Mouse (Mus musculus) bone marrow, adult 2 months (tissue): ENCODE measurements at regions not wholly inside any gene's neighbourhood (a gene's known extent, or its start where the extent isn't known, plus 50 kb on each side); places are given as distances from the start of the nearest gene placed in this dataset.

Experiments used
- H3K27ac ChIP-seq: fragments of 200-500 bp; 2 replicates; pipeline ENCODE4 v1.5.1; 2012; ENCODE audit warnings: low read depth, mild to moderate bottlenecking, control low read depth, inconsistent platforms, low read length; ENCODE audit not compliant: control insufficient read depth, poor library complexity, insufficient read depth
- H3K4me1 ChIP-seq: fragments of 200-500 bp; 2 replicates; pipeline ENCODE4 v1.6.1; 2011; ENCODE audit warnings: low read length; ENCODE audit not compliant: control insufficient read depth, insufficient read depth
- H3K4me3 ChIP-seq: fragments of 200-500 bp; replicated peaks from 2 replicates; pipeline ENCODE3; 2011; ENCODE audit warnings: mild to moderate bottlenecking, low read depth, low read length, control low read depth; ENCODE audit not compliant: control insufficient read depth
- CTCF ChIP-seq: fragments of 200-500 bp; IDR thresholded peaks from 2 replicates; pipeline ENCODE4 v1.5.1; 2011; ENCODE audit warnings: low read length, control low read depth; ENCODE audit not compliant: control insufficient read depth, insufficient read depth
- POLR2A ChIP-seq: fragments of 200-500 bp; IDR thresholded peaks from 2 replicates; pipeline ENCODE4 v1.6.1; 2011; ENCODE audit warnings: low read depth, mild to moderate bottlenecking, control low read depth, low read length, borderline replicate concordance; ENCODE audit not compliant: control insufficient read depth
- WGBS: fragments of 180-500 bp; shearing (Covaris S2); methylation state at CpG from one replicate; pipeline ENCODE4 v1.1.7; 2018; 5-methylcytosine and 5-hydroxymethylcytosine counted together

- no peak overlapping the region for H3K27ac ChIP-seq
- H3K4me3 ChIP-seq: no peak overlapping the region
- no peaks in the 10 kb centered on the region for H3K4me1 ChIP-seq
- TF ChIP-seq POLR2A (no peak), CTCF (no peak)
- 75% methylated on average over 2 of the region's 2 CpGs for WGBS
Measured at GRCm38 (mm10) chr9:115651708-115652107, 257.5 kb upstream of the Gadl1 start.

- WGBS: 89% methylated on average over 5 of the region's 5 CpGs
- no peak overlapping the region for H3K4me3 ChIP-seq
- TF ChIP-seq POLR2A (no peak), CTCF (0 out of 2 replicates have a peak, but pooled peaks have one; percentile 6)
- no peaks in the 10 kb centered on the region for H3K4me1 ChIP-seq
- H3K27ac ChIP-seq: no peak overlapping the region
Measured at GRCm38 (mm10) chr9:115653116-115653515, 256.1 kb upstream of the Gadl1 start.

DNA sequence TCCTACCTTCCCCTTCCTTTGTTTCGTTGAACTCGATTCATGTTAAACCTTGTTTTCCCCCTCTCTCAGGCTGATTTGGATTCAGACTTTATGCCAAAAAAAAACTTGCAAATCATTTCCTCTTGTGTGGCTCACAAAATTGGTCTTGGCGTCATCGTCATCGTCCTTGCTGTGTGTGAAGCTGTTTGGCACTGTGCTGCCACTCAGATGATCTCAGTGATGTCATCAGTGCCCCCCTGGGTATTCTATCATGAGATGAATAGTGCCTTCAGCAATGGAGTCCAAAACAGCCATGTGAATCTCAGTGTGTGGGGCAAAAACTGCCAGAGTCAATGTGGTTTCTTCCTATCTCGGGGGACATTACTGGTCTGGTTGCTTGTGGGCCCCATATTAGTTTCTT, 254.3 kb upstream of the Gadl1 start:
- Histone ChIP-seq H3K27ac (no peak overlapping the region), H3K4me1 (no peaks in the 10 kb centered on the region), H3K4me3 (no peak overlapping the region)
- 7% methylated on average over 6 of the region's 6 CpGs for WGBS
- TF ChIP-seq CTCF (no peak), POLR2A (no peak)

GRCm38 (mm10) chr9:115656538-115656937, 252.7 kb upstream of the Gadl1 start:
- H3K27ac ChIP-seq: no peak overlapping the region
- H3K4me1 ChIP-seq: no peaks in the 10 kb centered on the region
- 56% methylated on average over 2 of the region's 2 CpGs for WGBS
- H3K4me3 ChIP-seq: no peak overlapping the region
- TF ChIP-seq CTCF (no peak), POLR2A (no peak)

GRCm38 (mm10) chr9:115656994-115657713, 252.1 kb upstream of the Gadl1 start:
- H3K27ac ChIP-seq: no peak overlapping the region
- no peak overlapping the region for H3K4me3 ChIP-seq
- no peak for TF ChIP-seq CTCF
- no peak for TF ChIP-seq POLR2A
- H3K4me1 ChIP-seq: no peaks in the 10 kb centered on the region
- WGBS: 3% methylated on average over 4 of the region's 4 CpGs

- 82% methylated on average over 5 of the region's 5 CpGs for WGBS
Measured at GRCm38 (mm10) chr9:115658477-115658876, 250.8 kb upstream of the Gadl1 start.

DNA sequence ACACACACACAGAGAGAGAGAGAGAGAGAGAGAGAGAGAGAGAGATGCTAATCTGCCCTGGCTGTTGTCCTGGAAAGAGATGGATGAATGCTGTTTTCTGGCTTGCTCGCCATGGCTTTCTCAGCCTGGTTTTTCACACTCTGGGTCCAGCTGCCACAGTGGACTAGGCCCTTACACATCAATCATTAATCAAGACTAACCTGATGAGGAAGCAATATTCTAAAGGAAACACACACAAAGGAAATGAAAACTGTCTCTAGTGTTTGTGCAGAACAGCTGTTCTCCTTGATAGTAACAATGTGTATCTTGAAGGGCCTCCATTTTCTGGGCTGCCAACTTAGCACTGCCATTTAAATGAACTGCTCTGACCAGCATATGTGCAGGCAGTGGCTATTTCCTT, 248.9 kb upstream of the Gadl1 start:
- whole genome bisulfite sequencing: 75% methylated on average over 1 of the region's 1 CpGs
- Histone ChIP-seq H3K4me3 (no peak overlapping the region), H3K4me1 (no peaks in the 10 kb centered on the region), H3K27ac (no peak overlapping the region)
- no peak for TF ChIP-seq POLR2A

More at GRCm38 (mm10) chr9:115658477-115658876, 250.8 kb upstream of the Gadl1 start:
- no peak overlapping the region for H3K4me3 ChIP-seq
- H3K27ac ChIP-seq: no peak overlapping the region
- no peaks in the 10 kb centered on the region for H3K4me1 ChIP-seq
- no peak for TF ChIP-seq POLR2A

DNA sequence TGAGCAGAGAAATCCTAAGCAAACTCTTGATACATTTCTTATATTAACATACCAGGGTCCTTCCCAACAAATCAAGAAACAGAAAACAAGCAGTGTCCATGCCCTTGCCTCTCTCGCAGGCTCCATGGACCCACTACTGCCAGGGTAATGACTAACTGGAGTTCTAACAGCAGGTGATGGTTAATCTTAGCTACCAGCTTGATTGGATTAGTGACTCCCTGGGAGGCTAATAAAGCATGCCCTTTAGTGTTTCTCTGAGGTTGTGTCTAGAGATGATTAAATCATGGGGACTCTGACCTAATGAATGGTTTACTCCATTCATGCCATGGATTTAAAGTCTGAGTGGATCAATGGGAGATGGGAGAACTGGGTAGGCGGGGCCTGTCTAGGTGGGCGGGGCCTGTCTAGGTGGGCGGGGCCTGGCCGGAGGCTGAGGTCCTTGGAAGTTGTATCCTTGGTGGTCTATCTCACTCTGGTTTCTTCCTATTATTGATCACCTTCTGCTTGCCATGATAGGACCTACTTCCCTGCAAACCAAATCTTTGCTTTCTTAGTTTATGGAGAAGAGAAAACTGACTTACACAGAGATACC, 247.3 kb upstream of the Gadl1 start:
- WGBS: 82% methylated on average over 5 of the region's 5 CpGs
- Histone ChIP-seq H3K4me1 (no peaks in the 10 kb centered on the region), H3K27ac (no peak overlapping the region), H3K4me3 (no peak overlapping the region)
- TF ChIP-seq CTCF (no peak), POLR2A (no peak)

- TF ChIP-seq CTCF (no peak), POLR2A (no peak)
- 64% methylated on average over 5 of the region's 5 CpGs for WGBS
- H3K4me3 ChIP-seq: no peak overlapping the region
Measured at GRCm38 (mm10) chr9:115665337-115666004, 243.8 kb upstream of the Gadl1 start.

More at GRCm38 (mm10) chr9:115665337-115666004, 243.8 kb upstream of the Gadl1 start:
- Histone ChIP-seq H3K4me1 (no peaks in the 10 kb centered on the region), H3K27ac (no peak overlapping the region)
